Mouse (Mus musculus): ENCODE measurements around the gene Plxdc1. TPM values are rescaled to one million over a fixed set of nuclear protein-coding genes. Genes with fewer than 3 reads are reported as not detected.
A peak's percentile ranks its signal among the peaks of the same experiment; 100 is the strongest.

The Plxdc1 gene
- total and polyA plus RNA-seq, 3 experiments = 0.03 to 0.11 TPM; not detected in 1

- DNase-seq (ENCODE audit: low spot score) (no peak), ATAC-seq (ENCODE audit: extremely low read depth, insufficient number of reproducible peaks, low FRiP score, poor library complexity, severe bottlenecking) (no peak)
- TF ChIP-seq POLR2AphosphoS5 (IDR thresholded peaks at IDR 0.05; ENCODE audit: insufficient replicate concordance, low read depth, low read length) = no peak
- no peak for TF ChIP-seq TAL1 (conservative IDR thresholded peaks at IDR 0.05; ENCODE audit: low read depth, low read length)
- no peak overlapping the region for H3K4me3 ChIP-seq (ENCODE audit: low read depth, low read length)
- H3K36me3 ChIP-seq (replicated peaks) = no peaks in the 10 kb centered on the region
- H3K4me1 ChIP-seq (ENCODE audit: insufficient read depth, low read depth, low read length) = peaks cover 19% of the 10 kb centered on the region
- H3K9me3 ChIP-seq (replicated peaks) = no peaks in the 10 kb centered on the region
- H3K27me3 ChIP-seq (ENCODE audit: insufficient read depth, low read length) = peaks cover 62% of the 10 kb centered on the region
Measured at GRCm38 (mm10) chr11:97996691-97997090, 10.4 kb upstream of the Plxdc1 start.

GRCm38 (mm10) chr11:97995564-97996288 lies 9.5 kb upstream of the Plxdc1 start, which contains the start of gene Arl5c:
Gene Arl5c, minus strand, starts transcription at chr11:97996181.
- Histone ChIP-seq H3K4me1 (ENCODE audit: insufficient read depth, low read depth, low read length) (peaks cover 14% of the 10 kb centered on the region), H3K9me3 (replicated peaks) (no peaks in the 10 kb centered on the region), H3K36me3 (replicated peaks) (no peaks in the 10 kb centered on the region), H3K27me3 (ENCODE audit: insufficient read depth, low read length) (peaks cover 57% of the 10 kb centered on the region), H3K4me3 (ENCODE audit: low read depth, low read length) (no peak within 1 kb of the TSS; the same call in 1 of the 2 replicates)
- DNase-seq (ENCODE audit: low spot score) (no peak), ATAC-seq (ENCODE audit: extremely low read depth, insufficient number of reproducible peaks, low FRiP score, poor library complexity, severe bottlenecking) (no peak)
- TF ChIP-seq TAL1 (conservative IDR thresholded peaks at IDR 0.05; ENCODE audit: low read depth, low read length) = no peak
- TF ChIP-seq GATA1 (IDR thresholded peaks at IDR 0.05; ENCODE audit: borderline replicate concordance, low read length) = no peak
- no peak for TF ChIP-seq CTCF (IDR thresholded peaks at IDR 0.05; ENCODE audit: low read depth, low read length)
- no peak for TF ChIP-seq POLR2AphosphoS5 (IDR thresholded peaks at IDR 0.05; ENCODE audit: insufficient replicate concordance, low read depth, low read length)
- no peak for TF ChIP-seq GATA2 (IDR thresholded peaks at IDR 0.05; ENCODE audit: borderline replicate concordance, low read depth, low read length)

DNA sequence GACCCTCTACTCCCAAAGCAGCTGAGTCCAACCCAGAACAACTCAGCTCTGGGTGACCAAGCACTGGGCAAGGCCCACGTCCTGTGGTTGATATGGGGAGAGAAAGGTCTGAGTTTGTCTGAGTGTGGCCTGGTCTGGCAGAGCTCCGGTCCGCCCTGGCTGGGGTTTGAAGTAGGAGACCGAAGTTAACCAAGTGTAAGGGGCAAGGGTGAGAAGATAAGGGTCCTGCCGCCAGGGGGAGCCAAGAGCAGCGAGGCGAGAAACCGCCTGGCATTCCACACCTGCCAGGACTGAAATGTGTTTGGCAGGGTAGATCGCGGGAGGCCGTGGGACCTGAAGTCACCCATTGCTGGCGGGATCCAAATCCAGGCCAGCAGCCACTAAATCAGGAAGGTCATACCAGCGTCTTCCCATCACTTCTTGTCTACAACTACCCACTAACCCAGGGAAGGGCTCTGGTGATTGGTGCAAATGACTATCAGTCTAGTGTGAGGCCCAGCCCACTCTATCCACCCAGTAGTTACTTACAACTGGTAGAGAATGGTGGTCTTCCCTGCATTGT lies 8.4 kb upstream of the Plxdc1 start:
- Histone ChIP-seq H3K4me1 (ENCODE audit: insufficient read depth, low read depth, low read length) (peaks cover 25% of the 10 kb centered on the region), H3K4me3 (ENCODE audit: low read depth, low read length) (no peak overlapping the region; the same call in 1 of the 2 replicates)

DNA sequence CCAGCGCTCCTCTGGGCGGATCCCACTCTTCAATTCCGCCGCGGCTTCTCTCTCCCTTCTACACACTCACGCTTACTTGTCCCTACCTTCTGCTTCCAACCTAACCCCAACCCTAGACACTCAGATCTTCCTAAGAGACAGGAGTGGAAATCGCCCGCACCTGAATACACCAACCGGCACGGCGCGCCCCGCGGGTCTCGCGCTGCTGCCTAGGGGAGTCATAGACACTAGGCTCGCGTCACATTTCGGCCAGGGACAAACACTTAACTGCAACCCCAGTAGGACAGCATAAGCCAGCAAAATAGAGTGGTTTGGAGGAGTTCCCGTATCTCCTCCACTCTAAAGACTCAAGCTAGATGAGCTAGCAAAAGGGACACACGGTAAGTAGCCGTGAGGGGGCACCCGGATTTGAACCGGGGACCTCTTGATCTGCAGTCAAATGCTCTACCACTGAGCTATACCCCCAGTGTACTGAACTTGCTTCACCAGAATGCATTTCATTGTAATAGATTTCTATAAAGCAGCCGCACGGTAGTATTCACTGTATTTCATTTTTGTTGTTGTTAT lies 2.4 kb upstream of the Plxdc1 start:
- TF ChIP-seq CTCF (IDR thresholded peaks at IDR 0.05; ENCODE audit: low read depth, low read length) (no peak), TAL1 (conservative IDR thresholded peaks at IDR 0.05; ENCODE audit: low read depth, low read length) (no peak), POLR2AphosphoS5 (IDR thresholded peaks at IDR 0.05; ENCODE audit: insufficient replicate concordance, low read depth, low read length) (no peak), GATA1 (IDR thresholded peaks at IDR 0.05; ENCODE audit: borderline replicate concordance, low read length) (no peak), GATA2 (IDR thresholded peaks at IDR 0.05; ENCODE audit: borderline replicate concordance, low read depth, low read length) (no peak)

More for the DNA sequence above, 8.4 kb upstream of the Plxdc1 start:
- Histone ChIP-seq H3K36me3 (replicated peaks) (no peaks in the 10 kb centered on the region), H3K27me3 (ENCODE audit: insufficient read depth, low read length) (peaks cover 56% of the 10 kb centered on the region), H3K9me3 (replicated peaks) (no peaks in the 10 kb centered on the region)
- TF ChIP-seq CTCF (IDR thresholded peaks at IDR 0.05; ENCODE audit: low read depth, low read length) (peak; percentile 69; the same call in 1 of the 2 replicates), GATA2 (IDR thresholded peaks at IDR 0.05; ENCODE audit: borderline replicate concordance, low read depth, low read length) (no peak)
- ATAC-seq (ENCODE audit: extremely low read depth, insufficient number of reproducible peaks, low FRiP score, poor library complexity, severe bottlenecking) = no peak
- DNase-seq (ENCODE audit: low spot score) = peak; percentile 77

DNA sequence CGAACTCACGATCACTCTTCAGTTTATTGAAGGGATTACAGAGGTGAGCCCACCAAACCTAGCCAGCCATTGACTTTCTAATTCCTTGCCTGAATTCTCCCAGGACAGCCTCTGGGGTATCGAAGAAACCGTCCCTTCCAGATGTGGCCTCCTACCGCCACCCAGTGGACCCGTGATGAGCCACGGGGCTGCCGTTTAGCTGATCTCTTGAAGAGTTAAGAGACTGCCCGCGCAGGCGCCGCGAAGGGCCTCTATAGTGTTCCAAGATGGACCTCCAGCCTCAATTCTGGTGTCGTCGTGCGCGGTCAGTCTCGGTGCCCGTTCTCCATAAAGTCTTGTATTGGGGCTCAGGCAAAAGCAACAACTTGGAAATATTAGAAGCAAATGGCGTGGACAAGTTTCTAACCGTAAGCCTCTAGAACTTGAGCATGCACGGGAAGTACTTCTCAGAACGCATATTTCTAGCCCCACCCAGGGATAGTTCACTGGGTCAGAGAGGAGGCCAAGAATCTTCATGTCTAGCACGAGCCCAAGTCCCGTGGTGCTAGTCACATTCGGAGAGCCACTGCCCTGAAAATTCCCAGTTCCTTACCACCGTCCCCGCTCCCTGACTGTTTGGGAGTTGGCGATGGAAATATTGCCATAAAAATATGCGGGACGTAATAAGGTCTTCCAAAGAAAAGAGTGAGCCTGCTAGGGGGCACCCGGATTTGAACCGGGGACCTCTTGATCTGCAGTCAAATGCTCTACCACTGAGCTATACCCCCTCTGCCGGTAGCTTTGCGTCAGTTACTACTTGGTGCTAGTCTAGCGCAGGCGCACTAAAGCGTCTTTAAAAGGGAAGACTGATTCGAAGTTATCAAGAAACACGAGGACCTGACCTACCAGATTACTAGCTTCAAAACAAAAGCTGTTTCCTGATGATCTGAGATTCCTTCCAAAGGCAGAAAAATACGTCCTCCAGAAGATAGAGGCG lies 1.6 kb upstream of the Plxdc1 start:
- peak; percentile 67 for ATAC-seq (ENCODE audit: extremely low read depth, insufficient number of reproducible peaks, low FRiP score, poor library complexity, severe bottlenecking)
- no peaks in the 10 kb centered on the region for H3K9me3 ChIP-seq (replicated peaks)
- TF ChIP-seq GATA1 (IDR thresholded peaks at IDR 0.05; ENCODE audit: borderline replicate concordance, low read length) = no peak
- TF ChIP-seq CTCF (IDR thresholded peaks at IDR 0.05; ENCODE audit: low read depth, low read length) = 0 out of 2 replicates have a peak, but pooled peaks have one; percentile 40
- peaks cover 42% of the 10 kb centered on the region for H3K27me3 ChIP-seq (ENCODE audit: insufficient read depth, low read length)
- H3K4me3 ChIP-seq (ENCODE audit: low read depth, low read length) = peak overlapping the region; percentile 86
- peak; percentile 88 for DNase-seq (ENCODE audit: low spot score)
- peaks cover 49% of the 10 kb centered on the region for H3K4me1 ChIP-seq (ENCODE audit: insufficient read depth, low read depth, low read length)
- H3K36me3 ChIP-seq (replicated peaks) = peaks cover 5% of the 10 kb centered on the region

More for the DNA sequence above, 2.4 kb upstream of the Plxdc1 start:
- Histone ChIP-seq H3K4me3 (ENCODE audit: low read depth, low read length) (peak overlapping the region; percentile 86), H3K36me3 (replicated peaks) (peaks cover 5% of the 10 kb centered on the region), H3K27me3 (ENCODE audit: insufficient read depth, low read length) (peaks cover 41% of the 10 kb centered on the region), H3K4me1 (ENCODE audit: insufficient read depth, low read depth, low read length) (peaks cover 49% of the 10 kb centered on the region), H3K9me3 (replicated peaks) (no peaks in the 10 kb centered on the region)
- ATAC-seq (ENCODE audit: extremely low read depth, insufficient number of reproducible peaks, low FRiP score, poor library complexity, severe bottlenecking) (peak; percentile 32), DNase-seq (ENCODE audit: low spot score) (peak; percentile 61)

Data from G1E (cell line).